Mouse (Mus musculus): ENCODE measurements at regions not wholly inside any gene's neighbourhood (a gene's known extent, or its start where the extent isn't known, plus 50 kb on each side); places are given as distances from the start of the nearest gene placed in this dataset.

DNA sequence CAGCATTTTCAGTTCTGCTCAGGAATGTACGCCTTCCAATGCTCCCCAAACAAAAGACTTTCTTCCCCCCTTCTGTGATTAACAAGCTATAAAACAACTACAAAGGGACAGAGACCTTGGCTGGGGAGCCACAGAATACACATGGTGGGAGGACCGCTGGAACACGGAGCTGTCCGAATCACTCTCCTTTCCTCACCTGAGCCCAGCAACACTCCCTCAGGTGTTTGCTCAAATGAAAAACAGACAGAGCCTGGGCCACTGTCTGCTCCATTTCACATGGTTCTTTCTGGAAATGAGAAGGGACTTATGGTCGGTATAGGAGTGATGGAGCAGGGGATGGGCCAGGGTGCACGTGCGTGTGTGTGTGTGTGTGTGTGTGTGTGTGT, 215.9 kb downstream of the Mreg start:
- no peak for DNase-seq

DNA sequence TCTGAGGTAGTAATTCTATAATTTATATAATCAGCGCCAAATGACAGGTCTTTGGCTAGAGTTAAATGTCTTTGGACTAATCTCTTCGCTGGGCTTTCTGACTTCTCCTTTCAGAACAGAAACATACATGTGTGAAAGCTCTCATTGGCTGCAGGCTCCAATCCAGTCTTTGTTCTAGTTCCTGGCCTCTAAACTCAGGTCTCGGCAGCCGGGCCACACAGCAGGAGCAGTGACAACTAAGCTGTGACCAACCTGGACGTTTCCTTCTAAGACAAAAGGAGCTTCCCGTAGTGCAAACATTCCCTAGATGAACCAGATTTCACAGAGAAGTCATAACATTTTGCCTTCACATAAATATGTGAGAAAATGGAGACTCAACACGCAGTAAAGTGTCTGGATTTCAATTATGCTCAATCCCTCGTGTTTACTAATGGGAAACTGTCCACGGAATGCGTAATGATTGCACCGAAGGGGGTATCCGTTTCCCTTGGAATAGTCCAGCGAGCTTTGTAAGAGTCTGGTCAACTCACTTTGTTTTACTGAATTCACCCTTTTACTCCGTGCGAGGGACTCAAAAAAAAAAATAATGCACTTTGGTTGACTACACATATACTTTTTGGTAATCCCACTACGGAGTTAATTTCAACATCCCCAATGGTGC, 216.4 kb downstream of the Mreg start:
- DNase-seq = no peak

DNA sequence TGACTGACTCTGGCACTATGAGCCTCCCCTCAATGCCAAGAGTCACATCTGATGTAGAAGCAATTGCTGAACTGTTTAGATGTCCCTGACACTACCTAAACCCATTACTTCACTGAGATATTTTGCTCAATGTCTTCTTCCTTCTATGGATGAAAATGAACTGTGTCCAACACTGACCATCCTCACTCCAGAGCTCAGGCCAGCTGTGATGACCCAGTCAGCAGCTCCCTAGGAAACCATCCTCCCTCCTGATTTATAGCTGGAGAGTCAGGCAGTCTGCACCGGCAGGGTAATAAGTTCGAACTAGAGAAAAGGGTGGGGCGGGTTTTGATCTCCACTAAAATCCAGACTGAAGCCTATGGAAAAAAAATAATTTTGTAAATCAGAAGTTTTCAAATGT, 221.2 kb downstream of the Mreg start:
- DNase-seq = no peak

DNA sequence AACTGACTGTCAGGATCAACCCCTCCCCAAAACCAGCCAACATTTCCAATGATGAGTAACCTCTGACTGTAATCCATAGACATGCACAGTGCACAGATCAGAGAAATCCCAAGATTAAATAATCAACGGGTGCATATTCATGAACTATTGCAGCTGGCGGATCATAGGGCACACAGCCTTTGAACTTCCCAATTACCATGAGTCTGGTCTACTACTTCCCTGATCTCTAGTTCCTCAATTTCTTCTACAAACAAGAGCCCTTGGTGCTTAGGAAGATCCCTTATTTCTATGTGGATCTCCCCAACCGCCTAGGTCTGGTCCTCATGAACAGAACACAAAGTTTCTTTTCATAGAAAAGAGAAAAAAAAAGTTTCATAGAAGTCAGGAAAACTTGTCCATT, 224.0 kb downstream of the Mreg start:
- no peak for DNase-seq

DNA sequence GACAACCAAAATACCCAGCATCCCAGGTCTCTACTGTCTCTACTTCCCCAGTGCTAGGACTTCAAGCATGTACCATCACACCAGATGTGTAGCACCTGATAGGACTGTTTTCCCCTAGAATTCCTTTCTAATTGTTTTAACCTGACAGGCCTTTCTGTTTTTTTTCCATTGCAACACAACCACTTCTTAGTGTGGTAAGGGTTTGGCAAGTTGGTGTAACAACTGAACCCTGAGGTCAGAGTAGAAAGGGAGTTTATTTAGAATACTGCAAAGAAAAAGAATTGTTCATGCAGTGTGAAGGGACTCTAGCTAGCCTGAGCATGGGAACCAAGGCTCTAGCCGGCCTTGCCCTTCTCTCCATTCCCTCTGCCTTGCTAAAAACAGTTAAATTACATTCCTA, 226.1 kb downstream of the Mreg start:
- DNase-seq = no peak

DNA sequence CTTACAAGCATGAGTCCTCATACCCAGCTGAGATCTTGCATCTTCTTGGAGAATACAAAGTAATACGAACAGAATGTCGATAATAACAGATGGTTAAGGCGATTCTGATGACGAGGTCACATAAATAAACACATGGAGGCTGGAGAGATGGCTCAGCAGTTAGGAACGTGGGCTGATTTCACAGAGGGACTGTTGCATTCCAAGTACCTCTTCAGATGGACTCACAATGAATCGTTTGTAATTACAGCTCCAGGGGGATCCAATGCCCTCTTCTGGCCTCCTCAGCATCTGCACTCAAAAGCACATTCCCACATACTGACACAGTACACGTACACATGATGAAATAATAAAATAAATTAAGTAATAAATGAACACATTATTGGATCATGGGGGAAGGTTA, 228.3 kb downstream of the Mreg start:
- no peak for DNase-seq

DNA sequence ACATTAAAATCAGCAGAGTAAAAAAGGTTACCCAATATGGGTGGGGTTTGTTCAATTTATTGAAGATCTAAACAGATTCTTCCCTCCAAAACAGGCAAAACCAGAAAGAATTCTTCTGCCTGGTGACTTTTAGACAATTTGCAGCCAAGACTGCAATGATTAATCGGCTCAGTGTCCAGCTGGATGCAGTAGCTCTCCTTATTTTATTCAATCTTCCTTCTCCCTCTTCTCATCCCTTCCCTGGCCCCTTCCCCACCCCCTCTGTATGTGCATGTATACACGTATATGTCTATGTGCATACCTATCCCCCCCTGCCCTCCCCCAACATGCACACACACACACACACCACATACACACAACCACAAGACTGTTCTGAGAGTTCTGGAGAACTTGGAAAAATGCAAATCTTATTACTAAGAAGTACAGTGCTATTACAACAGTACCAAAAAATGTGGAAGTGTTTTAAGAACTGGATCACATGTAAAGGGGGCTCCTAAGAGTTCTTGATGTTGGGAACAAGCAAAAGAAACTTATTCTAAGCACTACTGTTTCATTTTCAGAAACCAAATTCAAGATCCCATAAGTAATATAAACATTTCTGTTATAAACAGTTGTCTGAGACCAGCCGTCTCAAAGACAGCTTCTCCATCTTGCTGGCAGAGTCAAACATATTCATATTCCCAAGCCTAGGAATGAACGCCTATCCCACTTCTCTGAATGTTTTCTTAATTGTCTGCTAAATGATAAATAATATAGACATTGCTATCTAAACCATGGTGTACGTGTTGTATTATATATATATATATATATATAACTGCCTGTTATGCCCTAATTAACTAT, 229.5 kb downstream of the Mreg start:
- DNase-seq = no peak

DNA sequence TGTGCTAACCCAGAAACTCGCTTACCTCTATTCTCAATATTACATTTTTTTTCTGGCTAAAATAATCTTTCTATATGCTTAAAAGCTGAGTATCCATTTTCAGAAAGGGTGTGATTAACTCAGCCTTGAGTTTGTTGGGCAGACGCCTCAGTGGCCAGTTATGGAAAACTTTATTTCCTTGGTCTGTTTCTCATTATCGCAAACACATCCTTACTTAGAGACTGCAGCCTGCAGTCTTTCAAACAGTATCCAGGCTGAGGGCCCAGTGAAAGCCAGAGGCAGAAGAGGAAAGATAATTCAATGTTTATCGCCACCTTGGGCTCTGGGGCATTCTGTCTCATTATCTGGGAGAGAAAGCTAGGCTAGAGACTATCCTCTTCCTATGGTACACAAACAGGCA, 231.5 kb downstream of the Mreg start:
- no peak for DNase-seq

DNA sequence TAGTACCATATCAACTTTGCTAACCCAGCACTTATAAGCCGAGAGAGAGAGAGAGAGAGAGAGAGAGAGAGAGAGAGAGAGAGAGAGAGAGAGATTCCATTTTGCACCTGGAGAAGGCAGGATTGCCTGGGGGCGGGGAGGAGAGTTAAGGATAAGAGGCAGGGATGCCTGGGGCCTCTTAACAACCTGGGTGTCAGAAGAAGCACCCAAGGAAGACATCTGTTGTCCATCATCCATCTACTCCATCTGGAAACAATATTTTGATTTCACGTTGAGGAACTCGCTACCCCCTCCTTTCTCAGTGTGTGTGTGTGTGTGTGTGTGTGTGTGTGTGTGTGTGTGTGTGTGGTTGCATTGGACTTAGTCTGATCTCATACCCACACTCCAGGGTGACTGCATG, 232.8 kb downstream of the Mreg start:
- DNase-seq = no peak

DNA sequence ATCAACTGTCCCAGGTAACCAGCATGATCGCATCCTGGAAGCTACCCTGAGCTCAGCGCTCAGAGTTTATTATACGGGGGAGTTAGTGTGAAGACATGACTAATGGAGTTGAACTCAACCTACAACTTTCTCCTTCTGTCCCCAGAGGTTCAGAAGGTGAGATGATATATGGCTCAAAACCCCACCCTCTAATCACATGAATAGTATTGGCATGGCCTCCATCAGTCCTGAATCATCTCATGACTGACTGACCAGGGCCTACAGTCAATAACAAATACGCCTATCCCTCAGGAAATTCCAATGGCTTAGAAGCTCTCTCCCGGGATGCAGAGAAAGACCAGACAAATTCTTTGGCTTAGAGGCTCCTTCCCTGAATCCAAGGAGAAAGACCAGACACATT, 234.7 kb downstream of the Mreg start:
- no peak for DNase-seq

DNA sequence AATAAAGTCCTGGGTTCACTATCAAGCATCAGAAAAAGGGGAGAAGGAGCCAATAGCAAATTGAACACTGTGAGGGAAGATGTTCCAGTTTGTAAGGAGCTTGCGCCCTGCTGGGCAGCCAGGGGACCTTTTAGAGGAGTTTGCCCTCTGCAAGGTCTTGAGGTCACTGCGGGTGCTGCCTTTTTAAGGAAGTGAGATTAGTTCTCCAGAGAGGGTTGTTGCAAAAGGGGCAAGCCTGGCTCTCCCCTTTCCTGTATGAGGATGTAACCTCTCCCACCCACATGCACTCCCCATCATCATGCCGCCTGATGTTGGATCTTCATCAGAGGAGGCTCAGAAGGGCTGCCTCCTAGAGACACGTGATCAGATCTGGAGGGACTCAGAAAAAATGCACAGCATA, 237.4 kb downstream of the Mreg start:
- peak; percentile 29 to 39 for DNase-seq

DNA sequence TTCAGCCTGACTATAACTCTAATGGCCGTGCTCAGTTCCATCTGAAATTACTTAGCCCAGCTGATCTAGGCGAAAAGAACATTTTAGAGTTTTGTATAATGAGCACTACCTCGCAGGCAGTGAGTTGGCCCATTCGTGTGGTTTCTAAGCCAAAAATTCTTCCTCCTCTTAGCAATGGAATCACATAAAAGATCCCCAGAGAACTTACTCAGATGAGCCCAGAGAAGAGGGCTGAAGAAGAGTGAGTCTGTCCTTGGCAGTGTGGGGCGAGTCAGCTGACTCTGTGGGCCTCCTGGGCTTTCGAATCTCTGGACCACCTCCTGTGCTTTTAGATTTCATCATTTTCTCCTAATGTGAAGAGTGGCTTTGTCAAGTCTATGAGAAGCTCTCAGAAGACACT, 240.2 kb downstream of the Mreg start:
- no peak for DNase-seq

DNA sequence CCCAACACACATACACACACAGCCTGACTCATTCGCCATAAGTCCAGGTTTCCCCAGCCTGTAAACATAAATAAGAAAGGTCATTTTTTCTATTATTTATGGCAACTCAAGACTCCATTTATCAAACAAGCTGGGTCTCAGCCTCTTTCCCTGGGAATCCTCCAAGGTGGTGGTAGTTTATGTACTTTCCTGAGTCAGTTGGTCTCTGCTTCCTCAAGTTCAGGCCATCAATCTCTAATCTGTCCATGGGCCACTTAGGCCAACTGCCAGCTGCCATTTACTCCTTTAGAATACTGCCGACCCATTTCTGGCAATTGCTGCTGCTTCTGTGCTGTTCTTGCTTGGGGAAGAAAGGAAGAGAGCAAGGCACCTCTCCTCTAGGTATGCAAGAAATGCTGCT, 241.3 kb downstream of the Mreg start:
- DNase-seq = no peak

DNA sequence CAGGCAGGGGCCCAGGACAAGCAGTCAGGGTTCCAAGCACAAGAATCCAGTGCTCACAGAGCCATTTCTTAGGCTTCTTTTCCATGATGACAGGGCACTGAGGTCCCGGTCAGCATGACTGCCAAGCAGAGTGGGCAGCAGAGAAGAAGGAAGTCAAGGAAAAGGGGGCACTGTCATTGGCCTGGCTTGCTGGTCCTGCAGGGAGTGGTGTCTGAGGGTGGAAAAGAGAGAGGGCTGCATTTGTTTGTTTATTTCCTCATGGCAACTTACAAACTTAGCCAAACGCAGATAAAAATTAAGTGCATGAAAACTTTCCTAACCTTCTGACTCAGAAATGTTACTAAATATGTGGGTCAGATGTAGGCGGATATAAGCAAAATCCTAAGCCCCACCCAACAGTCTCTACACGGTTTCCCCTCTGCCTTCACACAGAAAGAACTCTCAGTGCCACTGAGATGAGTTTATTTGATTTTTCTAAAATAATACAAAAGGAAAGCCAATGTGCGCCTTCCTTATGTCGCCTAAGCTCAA, 244.5 kb downstream of the Mreg start:
- DNase-seq = peak in 1 of 2 experiments; percentile 27

DNA sequence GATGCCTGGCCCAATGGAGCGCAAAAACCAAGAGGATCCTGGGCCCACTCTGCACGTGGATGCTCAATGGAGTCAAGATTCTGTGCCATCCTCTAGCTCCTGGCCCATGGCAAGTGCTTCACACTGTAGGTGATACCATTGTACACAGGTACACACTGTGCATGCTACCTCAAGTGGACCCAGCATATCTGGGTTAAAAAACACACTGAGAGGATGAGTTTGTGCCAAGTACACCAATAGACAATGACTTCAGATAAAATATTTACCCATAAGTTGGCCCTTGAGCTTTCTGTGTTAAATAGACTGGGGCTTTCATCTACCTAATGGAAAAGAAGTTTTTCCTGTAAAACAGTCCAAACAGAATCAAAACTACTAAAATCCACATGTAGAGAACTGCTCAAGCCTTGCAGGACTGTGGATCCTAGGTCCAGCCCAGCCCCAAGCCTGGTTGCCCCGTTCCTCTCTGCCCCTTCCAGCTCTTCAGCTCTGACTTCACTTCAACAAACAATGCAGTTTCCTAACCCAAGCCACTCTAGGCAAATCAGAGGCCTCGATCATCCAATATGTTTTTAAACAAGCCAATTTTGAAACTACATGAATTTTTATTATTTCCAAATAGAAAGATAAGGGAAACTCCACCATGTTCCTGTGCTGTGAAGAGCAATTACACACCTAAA, 247.5 kb downstream of the Mreg start:
- DNase-seq = no peak

DNA sequence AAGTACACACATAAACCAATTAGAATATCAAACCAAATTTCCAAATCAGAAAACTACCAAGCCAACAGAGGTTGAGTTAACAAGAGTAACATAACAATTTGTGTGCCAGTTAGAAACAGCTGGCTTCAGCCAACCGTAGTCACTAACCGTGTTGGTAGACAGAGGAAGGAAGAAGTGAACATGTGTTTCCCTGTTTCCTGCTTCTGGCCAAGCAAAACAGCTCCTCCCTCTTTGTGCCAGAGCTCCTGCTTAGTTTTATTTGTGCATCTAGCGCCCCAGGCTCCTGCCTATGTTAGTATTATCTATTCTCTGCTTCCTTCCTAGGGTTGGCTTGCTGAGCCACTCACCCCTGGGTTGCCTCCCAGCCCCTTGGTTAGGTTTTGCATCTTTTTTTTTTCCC, 255.2 kb downstream of the Mreg start:
- DNase-seq = peak; percentile 22 to 39

DNA sequence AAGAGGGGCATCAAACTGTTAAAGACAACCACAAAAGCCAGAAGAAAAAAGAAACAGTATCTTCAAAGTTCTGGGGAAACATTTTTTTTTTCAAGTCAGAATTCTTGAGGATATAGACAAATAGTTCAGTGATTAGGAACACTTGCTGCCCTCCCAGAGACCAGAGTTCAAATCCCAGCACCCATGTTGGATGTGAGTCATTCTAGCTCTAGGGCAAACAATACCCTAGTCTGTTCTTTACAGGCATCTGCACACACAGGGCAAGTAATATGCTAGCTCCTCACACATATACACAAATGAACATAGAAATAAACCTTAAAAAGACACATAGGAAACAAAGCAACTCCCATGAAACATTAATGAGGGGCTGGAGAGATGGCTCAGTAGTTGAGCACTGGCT, 256.8 kb downstream of the Mreg start:
- DNase-seq = no peak

DNA sequence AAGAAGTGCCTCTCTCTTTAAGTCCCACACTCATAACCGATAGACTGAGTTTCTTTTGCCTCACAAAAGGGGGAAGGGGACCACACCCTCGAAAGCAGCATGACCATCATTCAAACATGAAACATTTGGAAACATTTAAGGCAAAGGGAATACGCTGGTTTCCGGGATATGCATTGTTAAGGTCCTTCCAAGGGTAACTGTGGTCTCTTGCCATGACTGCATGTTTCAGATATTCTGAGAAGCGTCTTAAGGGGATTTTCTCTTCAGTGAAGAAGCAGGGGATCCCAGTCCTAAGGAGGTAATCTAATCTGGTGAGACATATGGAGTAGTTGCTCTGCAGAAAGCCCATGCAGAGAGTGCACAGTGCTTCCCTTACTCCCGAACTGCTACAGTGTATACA, 258.8 kb downstream of the Mreg start:
- no peak for DNase-seq

DNA sequence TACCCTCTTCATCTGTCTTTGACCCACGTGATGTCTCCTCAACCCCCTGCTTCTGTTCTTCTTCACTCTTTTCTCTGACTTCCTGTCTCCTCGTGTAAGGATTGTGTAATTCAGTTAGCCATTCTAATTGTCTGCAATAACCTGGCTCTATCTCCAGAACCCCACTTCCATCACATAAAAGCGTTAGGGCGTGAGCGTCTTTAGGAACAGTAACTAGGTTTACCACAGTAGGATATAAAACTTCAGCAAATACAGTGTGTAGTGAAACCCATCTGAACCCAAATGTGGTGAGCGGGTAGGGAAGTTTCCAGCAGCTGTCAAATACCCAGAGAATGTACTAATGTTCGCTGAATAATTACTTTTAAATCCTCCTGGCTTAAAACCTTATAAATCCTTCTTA, 262.6 kb downstream of the Mreg start:
- no peak for DNase-seq

DNA sequence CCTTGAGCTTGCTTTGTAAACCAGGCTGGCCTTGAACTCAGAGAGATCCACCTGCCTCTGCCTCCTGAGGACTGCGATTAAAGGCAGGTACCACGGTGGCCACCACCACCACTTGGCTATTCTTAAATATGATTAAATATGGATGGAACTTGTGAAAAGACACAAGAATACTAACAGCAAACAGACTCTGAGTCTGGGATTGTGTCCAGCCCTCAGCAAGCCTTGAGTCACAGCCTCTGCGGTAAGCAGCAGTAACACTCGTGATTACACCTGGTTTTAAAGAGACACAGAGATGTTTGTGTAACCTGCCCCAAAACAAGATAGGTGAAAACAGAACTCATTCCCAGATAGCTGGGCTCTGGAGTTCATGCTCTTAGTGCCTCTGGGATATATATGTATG, 263.4 kb downstream of the Mreg start:
- no peak for DNase-seq

DNA sequence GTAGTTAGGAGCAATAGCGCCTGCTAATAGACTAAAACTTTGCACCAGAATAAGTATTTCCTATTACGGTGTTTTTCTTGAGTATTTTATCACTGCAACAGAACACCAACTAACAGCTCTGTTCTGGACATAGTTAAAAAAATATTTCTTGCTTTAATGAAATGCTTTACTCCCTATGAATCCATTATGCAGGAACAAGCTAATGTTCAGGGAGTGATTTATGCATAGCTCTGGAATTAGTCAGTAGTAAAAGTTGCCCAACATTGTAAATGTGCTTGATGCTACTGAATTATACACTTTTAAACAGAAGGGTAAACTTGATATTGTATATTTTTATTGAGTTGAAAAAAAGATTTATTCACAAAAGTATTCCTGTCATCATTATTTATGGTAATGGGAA, 264.6 kb downstream of the Mreg start:
- no peak for DNase-seq

DNA sequence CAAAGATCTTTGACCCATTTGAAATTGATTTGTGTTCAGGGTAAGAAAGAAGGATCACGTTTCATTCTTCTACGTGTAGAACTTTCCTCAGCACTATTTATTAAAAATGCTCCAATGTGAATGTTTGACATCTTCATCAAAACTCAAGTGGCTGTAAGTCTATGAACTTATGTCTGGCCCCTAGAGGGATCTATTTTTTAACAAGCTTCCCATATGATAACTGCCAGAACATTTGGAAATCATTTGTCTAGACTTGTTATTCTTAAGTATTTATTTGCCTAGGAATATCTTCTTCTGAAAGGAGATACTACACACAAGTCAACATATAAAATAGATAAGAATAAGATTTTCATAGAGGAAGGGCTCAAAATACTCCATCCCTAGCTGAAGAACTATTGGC, 265.2 kb downstream of the Mreg start:
- DNase-seq = no peak

DNA sequence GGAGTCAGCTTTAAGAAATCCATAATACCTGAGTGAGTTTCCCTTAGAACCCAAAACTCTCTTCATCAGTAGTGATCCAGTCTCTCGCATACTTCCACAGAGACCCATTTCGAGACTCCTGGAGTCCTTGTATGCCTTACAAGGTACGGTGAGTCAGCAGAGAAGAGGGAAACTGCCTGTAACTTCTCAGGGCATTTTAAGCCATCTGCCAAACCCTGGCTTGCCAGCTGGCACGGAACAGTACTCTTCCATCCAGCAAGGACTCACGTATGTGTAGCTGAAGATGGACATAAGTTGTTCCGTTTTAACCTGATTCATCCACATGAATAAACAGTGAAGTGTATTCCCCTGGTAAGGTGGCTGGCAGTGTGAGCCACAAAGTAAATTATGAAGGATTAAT, 267.0 kb downstream of the Mreg start:
- peak in 1 of 2 experiments; percentile 60 for DNase-seq

DNA sequence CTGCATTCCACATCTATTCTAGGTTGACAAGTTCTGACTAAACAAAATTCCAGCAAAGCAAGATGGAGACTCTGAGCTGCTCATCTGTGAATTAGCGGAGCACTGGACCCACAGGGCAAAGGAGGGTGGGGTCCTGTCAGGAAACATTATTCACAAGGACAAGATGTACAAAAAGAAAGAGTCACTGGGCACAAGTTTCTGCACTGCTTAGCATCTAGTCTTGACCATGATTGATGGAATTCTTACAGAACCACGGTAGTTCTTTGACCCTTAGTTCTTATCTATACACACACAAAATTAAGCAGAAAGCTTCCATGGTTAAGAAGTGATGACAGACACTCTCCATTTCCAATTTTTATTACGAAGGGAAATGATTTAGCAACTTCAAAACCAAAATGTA, 267.6 kb downstream of the Mreg start:
- DNase-seq = peak in 1 of 2 experiments; percentile 34
